Mouse (Mus musculus) embryo, embryonic 9.5 days (tissue): ENCODE measurements around the gene Snai1.

Experiments
- DNase-seq: peaks from one replicate; pipeline ENCODE4 v3.0.0-alpha.2; 2017; ENCODE audit errors: extremely low spot score

The Snai1 gene

GRCm38 (mm10) chr2:167519606-167520252 lies 18.3 kb upstream of the Snai1 start:
- no peak for DNase-seq

GRCm38 (mm10) chr2:167528278-167528677 lies 9.7 kb upstream of the Snai1 start:
- DNase-seq: no peak

DNA sequence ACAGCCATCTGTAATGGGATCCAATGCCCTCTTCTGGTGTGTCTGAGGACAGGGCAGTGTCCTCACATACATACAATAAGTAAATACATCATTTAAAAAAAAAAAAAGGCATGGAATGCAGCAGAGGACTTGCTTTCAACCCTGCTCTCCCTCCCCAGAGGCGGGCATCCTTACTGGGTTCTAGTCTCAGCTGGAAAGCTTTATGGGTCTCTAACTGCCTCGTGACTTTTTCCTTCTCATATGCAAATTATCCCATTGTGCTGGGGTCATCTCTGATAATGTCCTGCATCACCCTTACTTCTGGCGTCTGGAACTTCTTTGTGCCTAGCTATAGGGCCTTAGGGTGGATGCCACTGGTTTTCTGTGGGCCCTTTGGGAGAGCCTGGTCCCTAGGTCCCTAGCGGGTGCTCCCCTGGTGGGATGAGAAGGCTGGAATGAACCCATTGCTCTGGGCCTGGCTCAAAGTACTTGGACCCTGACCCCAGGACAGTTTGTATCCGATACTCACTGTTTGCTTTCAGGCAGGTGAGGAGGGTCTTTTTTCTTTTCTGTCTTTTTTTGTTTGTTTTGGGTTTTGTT lies 8.0 kb upstream of the Snai1 start:
- no peak for DNase-seq

DNA sequence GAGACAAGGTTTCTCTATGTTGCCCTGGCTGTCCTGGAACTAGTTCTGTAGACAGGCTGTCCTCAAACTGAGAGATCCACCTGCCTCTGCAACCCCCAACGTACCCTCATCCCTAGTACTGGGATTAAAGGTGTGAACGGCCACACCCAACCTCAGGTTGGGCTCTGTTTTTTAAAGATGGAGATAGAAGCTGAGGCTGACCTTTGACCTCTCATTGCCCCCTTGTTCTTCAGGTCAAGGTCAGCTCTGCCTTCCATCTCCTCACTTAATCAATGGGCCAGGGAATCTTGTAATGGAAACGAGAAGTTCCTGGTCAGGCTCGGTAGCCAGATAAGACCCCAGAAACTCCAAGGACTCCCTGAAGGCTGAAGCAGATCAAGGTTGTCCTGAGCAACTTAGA lies 7.5 kb upstream of the Snai1 start:
- DNase-seq: no peak

- DNase-seq: peak; percentile 63
These were observed 5.9 kb upstream of the Snai1 start for GRCm38 (mm10) chr2:167532131-167532530.

GRCm38 (mm10) chr2:167533880-167534279 lies 4.1 kb upstream of the Snai1 start:
- DNase-seq: no peak

DNA sequence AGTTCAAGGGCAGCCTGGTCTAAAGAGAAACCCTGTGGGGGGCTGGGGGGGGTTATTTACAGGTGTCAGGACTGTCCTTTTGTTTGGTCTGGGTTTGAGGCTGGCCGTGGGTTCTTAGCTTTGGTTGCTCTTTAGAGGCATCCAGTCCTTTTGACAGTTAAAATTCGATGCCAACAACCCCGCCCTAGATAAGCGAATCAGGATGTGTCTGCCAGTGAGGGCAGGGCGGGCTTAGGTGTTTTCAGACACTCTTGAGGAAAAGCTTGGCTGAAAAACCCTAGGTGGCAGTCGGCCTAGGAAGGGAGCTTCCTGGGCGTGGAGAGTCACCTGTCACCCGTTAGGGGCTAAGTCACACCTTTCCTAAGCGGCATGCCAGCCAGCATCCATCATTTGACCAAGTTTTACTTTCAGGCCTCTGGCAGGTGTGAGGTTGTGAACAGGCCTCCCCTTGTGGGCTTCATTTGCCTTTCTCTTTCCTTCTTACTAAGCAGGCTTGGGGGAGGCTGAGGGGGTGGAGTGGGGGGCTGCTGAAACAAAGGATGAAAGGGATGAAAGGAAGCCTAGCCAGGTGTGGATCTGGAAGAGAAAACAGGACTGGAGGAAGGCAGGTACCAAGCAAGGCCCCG lies 1.6 kb upstream of the Snai1 start:
- DNase-seq: no peak

DNA sequence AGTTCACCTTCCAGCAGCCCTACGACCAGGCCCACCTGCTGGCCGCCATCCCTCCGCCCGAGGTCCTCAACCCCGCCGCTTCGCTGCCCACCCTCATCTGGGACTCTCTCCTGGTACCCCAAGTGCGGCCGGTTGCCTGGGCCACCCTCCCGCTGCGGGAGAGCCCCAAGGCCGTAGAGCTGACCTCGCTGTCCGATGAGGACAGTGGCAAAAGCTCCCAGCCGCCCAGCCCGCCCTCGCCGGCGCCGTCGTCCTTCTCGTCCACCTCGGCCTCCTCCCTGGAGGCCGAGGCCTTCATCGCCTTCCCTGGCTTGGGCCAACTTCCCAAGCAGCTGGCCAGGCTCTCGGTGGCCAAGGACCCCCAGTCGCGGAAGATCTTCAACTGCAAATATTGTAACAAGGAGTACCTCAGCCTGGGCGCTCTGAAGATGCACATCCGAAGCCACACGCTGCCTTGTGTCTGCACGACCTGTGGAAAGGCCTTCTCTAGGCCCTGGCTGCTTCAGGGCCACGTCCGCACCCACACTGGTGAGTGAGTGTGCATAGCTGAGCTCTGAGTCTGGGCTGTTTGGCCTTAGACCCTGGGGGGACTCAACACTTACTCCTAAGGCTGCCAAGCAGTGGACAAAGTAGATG lies 794 bp downstream of the Snai1 start:
- DNase-seq: peak; percentile 50

- no peak for DNase-seq
These were observed 1.8 kb downstream of the Snai1 start for GRCm38 (mm10) chr2:167539536-167540476.

GRCm38 (mm10) chr2:167540477-167541110 lies 2.6 kb downstream of the Snai1 start:
- DNase-seq: no peak

- no peak for DNase-seq
These were observed 3.3 kb downstream of the Snai1 start for GRCm38 (mm10) chr2:167541324-167541723.

- no peak for DNase-seq
These were observed 3.8 kb downstream of the Snai1 start for GRCm38 (mm10) chr2:167541761-167542160.

- DNase-seq: no peak
These were observed 4.4 kb downstream of the Snai1 start for GRCm38 (mm10) chr2:167542361-167542760.

DNA sequence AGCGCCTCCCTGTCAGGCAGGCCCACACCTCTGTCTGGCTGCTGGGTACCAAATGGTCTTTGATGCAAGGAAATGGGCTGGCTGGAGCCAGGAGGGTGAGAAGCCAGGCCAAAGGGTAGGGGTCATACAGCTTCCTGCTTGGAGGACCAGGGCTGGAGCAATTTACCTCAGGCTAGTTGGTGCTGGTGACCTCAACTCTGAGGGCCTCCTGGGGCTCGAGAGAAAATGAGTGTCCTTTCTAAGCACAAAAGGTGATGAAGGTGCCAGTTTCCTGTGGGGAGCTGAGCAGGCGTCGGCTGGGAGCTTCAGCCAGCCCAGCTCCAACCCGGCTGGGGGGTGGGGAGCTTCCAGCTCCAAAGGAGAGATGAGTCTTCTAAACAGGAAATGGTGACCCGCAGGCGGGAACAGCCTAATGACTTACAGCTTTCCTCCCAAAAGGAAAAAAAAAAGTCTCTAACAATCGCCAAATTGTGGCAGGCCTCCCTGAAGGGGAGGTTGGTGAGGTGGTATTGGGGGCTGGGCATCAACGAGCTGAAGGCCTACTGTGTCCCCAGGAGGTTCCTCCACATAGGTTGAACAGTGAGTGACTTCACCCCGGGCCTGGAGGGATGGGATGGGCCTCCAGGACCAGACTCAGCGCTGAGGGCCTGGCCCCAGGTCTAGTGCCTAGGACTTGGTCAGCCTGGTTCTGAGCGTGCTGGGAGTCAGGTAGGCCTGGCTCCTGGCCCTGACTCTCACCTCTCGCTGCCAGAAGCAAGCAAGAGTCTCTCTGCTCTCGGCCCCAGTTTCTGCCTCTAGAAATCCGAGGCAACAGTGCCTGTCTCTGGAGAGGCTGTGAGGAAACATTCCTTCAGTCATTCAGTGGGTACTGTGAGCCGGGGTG lies 5.4 kb downstream of the Snai1 start:
- peak; percentile 76 for DNase-seq

- peak; percentile 65 for DNase-seq
These were observed 6.0 kb downstream of the Snai1 start for GRCm38 (mm10) chr2:167544004-167544356.

GRCm38 (mm10) chr2:167544456-167544855 lies 6.5 kb downstream of the Snai1 start:
- DNase-seq: no peak

- no peak for DNase-seq
These were observed 8.6 kb downstream of the Snai1 start for GRCm38 (mm10) chr2:167546447-167547195.

- no peak for DNase-seq
These were observed 9.4 kb downstream of the Snai1 start for GRCm38 (mm10) chr2:167547444-167547843.

DNA sequence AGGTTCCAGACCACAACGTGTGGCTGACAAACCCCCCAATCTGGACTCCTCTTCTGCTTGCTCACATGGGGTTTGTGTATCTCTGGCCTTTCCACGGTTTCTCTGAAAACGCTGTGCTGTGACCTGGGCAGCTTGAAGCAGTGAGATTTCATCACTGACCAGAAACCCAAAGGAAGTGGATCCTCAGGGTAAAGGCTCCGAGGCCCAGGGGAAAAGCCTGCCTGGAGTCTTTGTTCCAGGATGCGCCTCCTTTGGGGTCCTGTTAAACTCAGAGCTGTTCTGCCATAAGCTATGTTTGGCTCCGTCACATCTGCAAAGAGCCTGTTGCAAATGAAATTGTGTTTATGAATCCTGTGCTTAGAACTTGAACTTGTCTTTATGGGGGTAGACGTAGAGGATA lies 11.0 kb downstream of the Snai1 start:
- DNase-seq: no peak
